Mouse (Mus musculus) urinary bladder, postnatal 0 days (tissue): ENCODE data around the gene Cpox. TPM values are rescaled to one million over a fixed set of nuclear protein-coding genes. Genes with fewer than 3 reads are reported as not detected.

Source experiments
- microRNA-seq: library from miRNA; unstranded; fragments of <30 nt; microRNA quantifications from one replicate; pipeline ENCODE4, GENCODE M21; 2016
- polyA plus RNA-seq: library from polyadenylated mRNA; unstranded; fragments of >200 nt; fragmentation: Nextera tagmentation; extraction: Ambion mirVana; gene quantifications from 2 replicates; pipeline ENCODE4 v1.2.1, GENCODE M21; 2015

Gene Cpox
- polyA plus RNA-seq = 18.8 and 24.2 TPM in 2 replicates

GRCm38 (mm10) chr16:58669917-58670630, at the start of gene Cpox:
Gene Cpox, plus strand, starts transcription at chr16:58670292.

GRCm38 (mm10) chr16:58638689-58639175, 31.4 kb upstream of the Cpox start, which contains the start of gene E330017A01Rik:
Gene E330017A01Rik, minus strand, starts transcription at chr16:58638739.

GRCm38 (mm10) chr16:58718666-58719120, 48.6 kb downstream of the Cpox start, which contains the start of gene Gpr15:
Gene Gpr15, minus strand, starts transcription at chr16:58719070.

GRCm38 (mm10) chr16:58727477-58728131, 57.5 kb downstream of the Cpox start, which contains the start of gene Cldnd1:
Gene Cldnd1, plus strand, starts transcription at chr16:58727910.

GRCm38 (mm10) chr16:58763076-58763475, 93.0 kb downstream of the Cpox start, which contains the start of gene Olfr172:
Gene Olfr172, minus strand, starts transcription at chr16:58763176.

Small RNA genes within 50 kb of the gene (microRNA-seq; reads per million reads assigned to microRNA genes)
- not detected for gene Gm27564

Other genes with a start within 250 kb of the Cpox start
- gene St3gal6, start 146.0 kb upstream of the Cpox start, polyA plus RNA-seq = 4.8 and 5.0 TPM in 2 replicates
- not detected in 2 replicates for gene Gm813, start 53.3 kb upstream of the Cpox start, polyA plus RNA-seq
- gene E330017A01Rik, start 31.6 kb upstream of the Cpox start, polyA plus RNA-seq = not detected in 2 replicates
- gene Gpr15, start 48.8 kb downstream of the Cpox start, polyA plus RNA-seq = not detected in 2 replicates
- 92.0 and 115 TPM in 2 replicates for gene Cldnd1, start 57.6 kb downstream of the Cpox start, polyA plus RNA-seq
- gene Olfr172, start 92.9 kb downstream of the Cpox start, polyA plus RNA-seq = not detected in 2 replicates
- gene Olfr173, start 130.0 kb downstream of the Cpox start, polyA plus RNA-seq = not detected in 2 replicates
- gene Olfr175-ps1, start 156.5 kb downstream of the Cpox start, polyA plus RNA-seq = not detected in 2 replicates
- gene Olfr177, start 204.5 kb downstream of the Cpox start, polyA plus RNA-seq = not detected in 2 replicates
- gene Olfr178, start 221.8 kb downstream of the Cpox start, polyA plus RNA-seq = not detected in 2 replicates